Mouse (Mus musculus): ENCODE measurements at regions not wholly inside any gene's neighbourhood (a gene's known extent, or its start where the extent isn't known, plus 50 kb on each side); places are given as distances from the start of the nearest gene placed in this dataset.

DNA sequence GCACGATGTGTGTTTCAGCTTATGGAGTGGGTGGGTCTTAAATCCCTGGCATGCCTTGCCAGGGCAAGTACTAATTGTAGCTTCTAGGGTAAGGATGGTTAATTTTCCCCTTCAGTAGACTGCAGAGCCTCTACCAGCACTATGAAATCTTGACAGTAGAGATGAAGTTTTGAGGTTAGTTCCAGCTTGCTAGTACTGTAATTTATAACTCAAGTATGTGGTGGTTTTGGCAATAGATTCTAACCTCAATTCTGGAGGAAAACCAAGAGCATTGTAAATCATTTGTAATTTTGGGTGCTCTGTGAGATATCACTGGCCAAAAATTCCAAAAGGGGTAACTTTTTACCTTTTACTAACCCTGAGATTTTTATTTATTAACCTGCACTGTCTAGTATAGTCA is 164.3 kb upstream of the Ednrb start:
- no peak for DNase-seq (ENCODE audit: low spot score in 2 of 2)

DNA sequence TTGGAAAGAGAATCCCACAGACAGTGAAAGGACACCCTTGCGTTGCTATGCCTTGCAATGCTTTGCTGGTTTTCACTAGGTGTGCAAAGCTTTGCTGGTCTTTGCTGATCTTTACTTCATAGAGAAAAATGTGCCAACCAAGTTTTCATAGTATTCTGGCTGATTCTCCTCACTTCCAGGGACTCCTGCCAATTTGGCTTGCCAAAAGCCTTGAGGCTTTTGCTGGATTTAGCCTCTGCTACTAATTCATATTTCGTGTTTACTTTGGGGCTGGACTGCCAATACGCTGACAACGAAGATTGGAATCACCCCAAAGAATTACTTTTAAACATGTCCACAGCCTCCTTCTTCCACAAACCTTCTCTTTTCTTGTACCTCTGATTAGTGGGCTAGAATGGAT is 162.2 kb upstream of the Ednrb start:
- DNase-seq (ENCODE audit: low spot score in 2 of 2): no peak

DNA sequence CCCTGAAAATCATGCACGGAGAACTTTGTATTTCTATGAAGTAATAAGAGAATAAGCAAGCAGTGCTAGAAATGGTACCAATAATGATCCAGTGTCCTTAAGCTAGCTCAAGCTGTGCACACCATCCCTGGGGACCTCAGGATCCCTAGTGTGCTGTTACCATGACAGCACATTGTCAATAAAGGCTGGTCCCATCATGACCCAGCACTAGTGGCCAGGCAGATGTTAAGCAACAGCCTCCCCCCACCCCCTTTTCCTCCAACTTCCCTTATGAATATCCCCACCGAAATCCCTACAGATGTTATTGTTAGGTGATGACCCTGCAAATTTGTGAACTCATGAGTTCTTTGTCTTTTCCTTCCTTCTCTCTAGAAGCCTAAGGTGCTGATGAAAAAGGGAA is 160.9 kb upstream of the Ednrb start:
- no peak for DNase-seq (ENCODE audit: low spot score in 2 of 2)

DNA sequence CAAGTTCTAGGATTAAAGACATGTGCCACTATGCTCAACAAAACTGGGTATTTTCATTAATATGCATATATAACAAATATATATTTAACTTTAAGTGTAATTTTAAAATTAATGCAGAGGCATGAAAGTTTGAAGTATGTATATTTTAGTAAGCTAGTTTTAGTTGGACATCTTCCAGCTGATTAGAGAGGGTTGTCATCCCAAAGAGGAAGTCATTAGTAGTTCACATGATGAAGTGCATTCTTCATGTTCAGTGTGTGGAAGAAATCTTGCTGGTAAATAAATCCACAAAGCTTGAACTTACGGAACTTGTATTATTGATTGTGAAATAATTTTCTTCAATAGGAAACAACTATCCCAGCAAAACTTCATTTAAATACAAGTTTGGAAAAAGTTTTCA is 158.2 kb upstream of the Ednrb start:
- DNase-seq (ENCODE audit: low spot score in 2 of 2): no peak

DNA sequence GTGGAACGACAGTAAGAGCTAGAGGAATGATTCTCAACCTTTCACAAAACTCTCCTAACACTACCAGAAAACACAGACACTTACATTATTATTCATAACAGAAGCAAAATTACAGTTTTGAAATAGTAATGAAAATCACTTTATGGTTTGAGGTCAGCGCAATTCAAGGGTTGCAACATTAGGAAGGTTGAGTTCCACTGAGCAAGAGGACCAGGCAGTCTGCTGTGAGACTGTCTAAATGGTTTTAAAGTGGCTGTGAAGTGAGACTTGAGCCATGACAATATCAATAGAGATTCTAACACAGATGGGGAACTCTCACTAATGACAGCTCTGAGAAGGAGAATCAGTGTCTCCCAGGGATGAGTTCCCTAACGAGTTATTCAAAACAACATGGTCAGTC is 146.2 kb upstream of the Ednrb start:
- DNase-seq (ENCODE audit: low spot score in 2 of 2): no peak

DNA sequence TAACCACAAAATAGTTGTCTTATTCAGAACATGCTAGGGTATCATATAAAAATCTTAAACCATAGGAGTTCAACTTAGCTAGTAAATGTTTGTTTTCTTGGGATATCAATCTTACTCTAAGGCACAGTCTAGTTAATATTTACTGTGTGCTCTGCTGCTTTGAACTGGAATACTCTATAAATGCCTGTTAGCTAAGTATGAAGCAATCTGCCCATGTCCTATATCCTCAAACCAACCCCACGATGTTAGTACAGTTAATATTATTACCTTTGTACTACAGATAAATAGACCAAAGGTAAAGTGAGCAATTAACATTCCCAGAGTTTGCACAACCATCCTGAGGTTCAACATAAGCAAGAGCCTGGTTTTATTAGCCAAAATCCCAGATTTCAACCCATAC is 145.7 kb upstream of the Ednrb start:
- DNase-seq (ENCODE audit: low spot score in 2 of 2): no peak

DNA sequence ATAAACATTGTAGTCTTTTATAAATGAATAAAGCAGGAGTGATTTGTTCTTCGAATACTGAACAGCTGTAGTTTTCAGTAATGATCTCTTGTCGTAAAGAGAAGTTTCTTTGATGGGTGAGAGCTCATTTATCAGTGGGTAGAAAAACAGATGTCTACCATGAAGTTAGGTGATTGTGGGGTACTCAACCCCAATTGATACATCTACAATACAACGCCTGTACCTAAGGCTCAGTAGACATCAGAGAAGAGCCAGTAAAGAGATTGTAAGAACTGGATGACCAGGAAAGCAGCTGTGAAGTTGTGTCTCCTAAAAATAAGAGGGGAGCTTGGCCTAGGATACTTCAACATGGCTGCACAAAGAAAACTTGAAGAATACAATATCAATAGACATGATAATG is 143.1 kb upstream of the Ednrb start:
- DNase-seq (ENCODE audit: low spot score in 2 of 2): no peak

DNA sequence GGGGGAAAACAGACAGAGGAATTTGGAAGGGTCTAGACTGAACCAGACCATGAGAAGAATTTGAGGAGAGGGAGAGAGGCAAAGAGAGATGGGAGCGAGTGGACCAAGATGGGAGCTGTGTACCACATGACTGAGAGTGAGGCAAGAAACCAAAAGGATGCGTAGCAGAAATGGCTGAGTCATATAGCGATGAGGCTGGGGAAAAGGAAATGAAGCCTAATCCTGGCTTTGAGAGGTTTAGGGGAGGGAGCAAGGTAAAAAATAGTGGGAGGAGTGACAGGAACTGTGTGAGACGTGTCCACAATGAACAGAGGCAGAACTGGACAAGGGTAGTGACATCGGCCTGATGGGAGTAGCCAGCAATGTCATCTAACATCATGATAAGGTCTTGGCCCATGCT is 140.1 kb upstream of the Ednrb start:
- DNase-seq (ENCODE audit: low spot score in 2 of 2): no peak

DNA sequence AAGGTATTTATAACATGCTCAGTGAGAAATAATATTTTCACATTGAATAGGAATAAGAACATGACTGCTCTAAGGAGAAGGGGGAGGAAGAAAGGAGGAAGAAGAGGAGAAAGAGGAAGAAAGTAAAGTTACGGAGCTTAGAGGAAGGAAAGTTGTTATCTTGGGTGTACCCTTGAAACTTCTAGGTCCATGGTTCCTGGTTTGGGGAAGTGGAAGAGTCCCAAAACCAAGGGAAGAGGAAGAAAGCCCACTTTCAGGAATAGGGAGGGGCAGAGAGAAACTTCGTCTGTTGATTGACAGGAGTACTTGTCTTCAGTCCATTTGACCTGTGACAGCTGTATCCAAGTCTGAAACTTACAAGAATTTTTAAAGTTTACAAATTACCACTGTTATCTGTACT is 134.6 kb upstream of the Ednrb start:
- no peak for DNase-seq (ENCODE audit: low spot score in 2 of 2)

DNA sequence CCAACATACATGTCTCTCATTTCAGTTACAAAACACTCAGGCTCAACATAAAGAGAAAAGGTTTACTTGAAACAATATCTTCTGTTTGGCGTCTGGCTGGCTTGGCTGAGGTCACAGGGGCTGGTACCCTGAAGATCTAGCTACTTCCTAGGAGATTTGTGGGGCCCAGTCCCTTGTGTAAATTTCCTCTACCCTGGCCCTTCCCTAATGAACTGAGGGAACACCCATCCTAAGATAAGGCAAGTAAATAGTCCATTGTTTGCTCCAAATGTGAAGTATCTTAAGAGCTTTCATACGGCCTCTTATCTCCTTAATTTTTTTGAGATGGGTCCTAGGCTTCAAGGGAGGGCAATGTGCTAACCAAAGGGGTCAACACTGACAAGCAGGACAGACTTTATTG is 133.6 kb upstream of the Ednrb start:
- DNase-seq (ENCODE audit: low spot score in 2 of 2): no peak

DNA sequence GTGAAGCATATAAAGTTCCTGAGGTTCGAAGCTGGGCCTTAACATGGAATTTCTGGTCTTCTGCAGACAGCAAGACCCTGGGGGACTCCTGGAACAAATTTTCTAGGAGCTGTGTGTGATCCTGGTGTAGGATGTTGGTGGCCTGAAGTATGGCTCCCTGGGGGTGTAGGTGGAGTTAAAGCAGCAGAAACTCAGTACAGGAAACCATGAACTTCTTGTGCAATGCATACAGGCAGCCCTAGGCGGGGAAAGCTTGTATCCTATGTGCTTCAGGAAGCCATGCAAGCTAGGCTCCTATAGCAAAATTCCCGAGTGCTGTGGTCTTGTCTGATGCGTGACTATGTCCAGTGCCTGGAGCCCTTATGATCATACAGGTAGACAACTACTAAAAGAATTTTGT is 129.8 kb upstream of the Ednrb start:
- DNase-seq (ENCODE audit: low spot score in 2 of 2): no peak

DNA sequence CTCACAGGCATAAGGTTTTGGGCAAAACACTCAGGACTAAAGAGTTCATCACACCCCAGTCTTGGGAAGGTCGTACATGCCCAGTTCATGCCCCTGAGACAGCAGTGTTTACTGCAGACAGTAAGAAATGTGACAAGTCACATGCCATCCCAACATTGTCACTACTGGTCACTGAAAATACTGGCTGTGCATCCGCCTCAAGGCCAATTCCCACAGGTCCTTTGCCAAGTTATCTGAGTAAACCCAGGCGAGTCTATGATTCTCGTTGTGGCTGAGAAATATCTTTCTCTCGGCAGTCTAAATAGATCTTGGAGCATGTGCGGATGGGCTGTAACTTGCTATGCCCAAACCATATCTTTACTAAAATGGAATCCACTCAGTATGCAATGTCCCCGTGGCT is 128.9 kb upstream of the Ednrb start:
- no peak for DNase-seq (ENCODE audit: low spot score in 2 of 2)

DNA sequence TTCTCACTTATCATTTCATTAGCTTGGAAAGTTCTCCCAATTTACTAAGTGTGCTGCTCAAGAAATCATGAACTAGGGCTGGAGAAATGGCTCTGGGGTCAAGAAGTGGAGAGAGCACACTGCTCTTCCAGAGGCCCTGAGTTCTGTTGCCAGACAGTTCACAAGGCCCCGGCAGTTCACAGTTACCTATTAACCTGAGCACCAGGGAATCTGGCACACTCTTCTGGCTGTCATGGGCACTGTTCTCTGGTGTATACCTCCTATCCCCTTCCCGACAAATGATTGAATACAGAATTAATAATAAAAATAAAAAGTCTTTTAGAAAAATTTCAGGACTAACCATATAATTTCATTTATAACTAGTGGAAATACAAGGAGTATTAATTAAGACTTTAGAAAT is 125.1 kb upstream of the Ednrb start:
- DNase-seq (ENCODE audit: low spot score in 2 of 2): no peak

DNA sequence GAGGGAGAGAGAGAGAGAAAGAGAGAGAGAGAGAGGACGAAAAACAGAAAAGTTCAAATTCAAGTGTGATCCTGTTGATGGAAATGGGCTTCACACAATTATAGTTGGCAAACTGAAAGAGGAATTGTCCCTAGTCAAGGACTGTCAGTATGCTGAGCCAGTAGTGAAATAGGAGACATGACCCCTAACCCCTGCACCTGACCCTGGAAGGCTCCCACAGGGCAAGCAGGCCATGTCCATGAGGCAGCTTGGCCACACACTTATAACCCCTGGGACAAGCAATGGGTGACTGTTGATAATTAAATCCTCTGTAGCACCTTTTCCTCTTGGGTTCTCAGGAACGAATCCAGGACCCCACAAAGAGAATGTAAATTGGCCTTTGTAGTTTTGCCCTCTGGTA is 122.1 kb upstream of the Ednrb start:
- no peak for DNase-seq (ENCODE audit: low spot score in 2 of 2)

DNA sequence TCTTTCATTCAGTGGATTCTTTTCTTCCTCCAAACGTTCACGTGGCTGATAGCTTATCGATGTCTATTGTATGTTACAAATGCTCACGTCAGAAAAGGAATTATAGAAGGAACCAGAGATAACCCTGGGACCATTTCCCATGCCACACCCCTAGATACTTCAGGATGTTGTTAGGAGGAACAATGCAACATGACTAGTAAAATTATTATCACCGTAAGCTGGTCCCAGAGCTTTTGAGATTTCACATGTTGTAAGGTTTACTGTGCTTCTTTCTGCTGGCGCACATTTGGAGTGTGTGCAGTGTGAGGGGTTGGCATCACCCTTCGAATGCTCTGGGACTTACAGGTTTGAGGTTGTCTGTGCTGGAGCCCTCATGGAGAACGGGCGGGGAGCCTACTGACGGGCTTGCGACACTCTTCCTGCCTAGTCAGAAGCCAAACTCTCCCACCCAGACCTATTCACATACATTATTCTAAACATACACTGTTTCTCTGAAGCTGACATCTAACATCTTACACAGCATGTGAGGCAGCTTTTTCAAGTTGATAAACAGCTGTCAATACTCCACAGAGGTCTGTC is 118.2 kb upstream of the Ednrb start:
- DNase-seq (ENCODE audit: low spot score in 2 of 2): no peak

DNA sequence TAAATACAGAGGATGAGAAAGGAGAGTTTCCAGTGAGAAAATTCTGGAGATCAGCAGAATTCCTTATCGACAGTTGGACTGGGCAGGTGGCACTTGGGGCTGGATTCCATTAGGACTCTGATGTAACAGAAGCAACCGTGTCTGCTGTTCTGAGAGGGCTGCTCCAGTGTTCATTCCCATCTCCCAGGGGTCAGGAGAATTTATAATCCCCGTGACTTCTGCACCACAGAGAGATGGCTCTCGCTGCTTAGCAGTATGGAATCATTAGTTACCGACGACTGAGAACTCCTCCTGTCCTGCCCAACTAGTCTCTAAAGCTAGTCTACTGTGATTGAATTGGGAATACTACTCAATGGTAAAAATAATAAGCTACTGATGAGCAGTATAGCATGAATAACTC is 107.7 kb upstream of the Ednrb start:
- DNase-seq (ENCODE audit: low spot score in 2 of 2): no peak

DNA sequence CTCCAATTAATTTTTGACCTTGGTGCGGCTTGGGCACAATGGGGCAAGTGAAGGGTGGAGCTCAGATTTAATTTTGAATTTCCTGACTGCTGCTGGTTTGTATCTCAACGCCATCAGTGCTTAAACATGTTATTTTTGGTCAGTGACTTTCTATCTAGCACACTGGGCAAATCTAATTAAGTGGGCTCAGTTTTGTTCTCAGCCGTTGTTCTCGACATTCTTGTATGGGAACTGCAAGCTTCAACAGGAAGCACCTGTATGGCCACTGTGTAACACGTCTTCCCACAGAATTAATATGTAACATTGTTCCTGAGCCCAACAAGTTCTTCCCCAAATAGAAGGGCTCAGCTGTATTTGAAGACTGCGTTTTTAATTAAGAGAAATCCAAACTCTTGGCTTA is 105.7 kb upstream of the Ednrb start:
- DNase-seq (ENCODE audit: low spot score in 2 of 2): no peak

DNA sequence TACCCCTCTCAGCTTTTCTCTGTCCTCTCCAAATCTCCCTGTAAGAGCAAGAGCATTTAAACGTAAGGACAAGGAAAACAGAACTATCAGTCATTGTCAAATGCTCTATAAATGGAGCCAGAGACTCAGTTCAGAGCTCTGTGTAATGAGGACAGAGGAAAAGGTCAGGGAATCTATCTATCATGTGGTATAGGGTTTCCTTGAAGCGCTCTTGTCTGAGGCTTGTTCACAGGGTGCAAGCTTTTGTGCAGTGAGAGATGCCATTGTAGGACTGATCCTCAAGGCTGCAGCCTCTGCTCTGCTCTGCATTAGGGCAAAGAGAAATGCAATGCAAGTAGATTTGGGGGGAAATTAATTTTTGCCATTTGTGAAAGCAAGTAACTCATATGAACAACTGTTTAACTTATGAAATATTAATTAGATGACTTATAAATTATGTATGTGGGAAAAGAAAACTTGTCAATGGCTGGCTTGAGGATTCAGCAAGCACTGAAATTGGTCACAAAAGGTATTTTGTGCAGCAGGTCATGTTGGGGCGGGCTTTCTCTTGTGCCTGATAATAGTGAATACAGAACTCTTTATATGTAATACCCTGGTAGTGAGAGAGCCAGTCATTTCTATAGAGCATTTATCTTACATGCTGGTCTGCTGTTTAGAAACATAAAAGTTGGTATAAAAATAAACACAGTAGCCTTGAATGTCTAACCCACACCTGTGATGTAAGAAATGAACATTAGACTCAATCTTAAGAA is 104.0 kb upstream of the Ednrb start:
- DNase-seq (ENCODE audit: low spot score in 2 of 2): no peak

DNA sequence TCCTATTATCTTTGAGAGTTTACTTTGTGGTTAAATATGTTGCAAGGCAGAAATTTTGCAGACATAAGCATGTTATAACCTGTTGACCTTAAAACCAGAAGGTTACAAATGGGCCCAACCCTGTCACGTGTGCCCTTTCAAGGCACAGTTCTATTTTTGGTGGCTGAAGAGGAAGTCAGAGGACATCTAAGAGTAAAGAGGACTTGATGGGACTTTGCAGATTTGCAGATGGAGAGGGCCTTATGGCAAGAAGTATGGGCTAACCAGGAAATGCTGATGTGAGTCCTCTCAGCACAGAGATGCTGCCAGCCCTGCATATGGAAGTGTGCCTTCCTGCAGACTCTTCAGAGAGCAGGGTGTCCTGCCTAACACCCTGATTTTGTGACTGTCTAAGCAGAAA is 101.6 kb upstream of the Ednrb start:
- DNase-seq (ENCODE audit: low spot score in 2 of 2): no peak

DNA sequence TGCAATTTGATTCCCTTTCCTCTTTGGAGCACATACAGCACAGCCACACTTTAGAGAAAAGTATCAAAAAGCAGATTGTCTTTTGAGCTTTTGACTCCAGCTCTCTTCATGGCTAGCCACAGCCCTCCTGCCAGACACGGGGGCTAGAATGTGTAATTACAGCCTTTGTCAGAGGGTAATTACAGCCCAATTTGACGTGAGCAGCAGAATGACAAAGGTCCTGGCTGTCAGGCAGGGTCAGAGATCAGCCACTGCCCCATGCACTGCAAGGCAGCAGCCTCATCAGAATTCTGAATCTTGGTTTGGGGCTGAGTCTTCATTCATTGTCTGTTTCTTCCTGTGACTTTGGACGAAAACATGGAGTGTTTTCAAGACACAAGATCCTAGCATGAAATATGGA is 95.7 kb upstream of the Ednrb start:
- DNase-seq (ENCODE audit: low spot score in 2 of 2): no peak

DNA sequence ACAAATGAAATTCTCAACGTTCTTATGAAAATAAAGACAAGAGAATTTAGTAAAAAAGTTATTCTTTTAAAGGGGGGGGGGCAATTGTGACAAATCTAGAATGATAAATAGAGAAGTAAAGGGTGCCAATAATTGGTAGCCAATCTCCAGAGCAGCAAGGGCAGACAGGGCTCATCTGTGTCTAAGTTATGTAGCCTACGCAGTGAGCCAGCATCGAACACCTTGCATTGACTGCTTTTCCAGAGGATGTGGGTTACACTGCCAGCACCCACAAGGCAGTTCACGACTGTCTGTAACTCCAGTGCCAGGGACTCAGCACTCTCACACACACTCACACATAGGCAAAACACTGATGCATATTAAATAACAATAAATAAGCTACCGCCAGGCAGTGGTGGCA is 94.7 kb upstream of the Ednrb start:
- DNase-seq (ENCODE audit: low spot score in 2 of 2): no peak

DNA sequence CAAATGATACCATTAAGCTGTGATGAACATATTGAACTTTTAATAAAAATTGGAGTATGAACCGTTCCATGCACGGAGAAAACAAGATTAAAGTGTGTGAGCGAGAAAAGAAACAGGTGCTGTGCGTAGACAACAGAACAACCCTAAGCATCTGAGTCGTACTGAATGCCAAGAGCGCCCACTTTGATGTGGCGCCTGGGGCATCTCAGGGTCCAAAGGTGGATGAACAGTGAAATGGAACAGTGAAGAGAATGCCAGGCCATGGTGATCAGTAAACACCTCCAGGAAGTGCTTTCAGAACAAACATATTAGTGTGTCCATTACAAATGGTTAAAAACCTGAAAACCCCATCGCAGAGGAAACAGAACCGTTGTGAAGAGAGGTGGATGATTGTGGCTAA is 94.0 kb upstream of the Ednrb start:
- no peak for DNase-seq (ENCODE audit: low spot score in 2 of 2)

DNA sequence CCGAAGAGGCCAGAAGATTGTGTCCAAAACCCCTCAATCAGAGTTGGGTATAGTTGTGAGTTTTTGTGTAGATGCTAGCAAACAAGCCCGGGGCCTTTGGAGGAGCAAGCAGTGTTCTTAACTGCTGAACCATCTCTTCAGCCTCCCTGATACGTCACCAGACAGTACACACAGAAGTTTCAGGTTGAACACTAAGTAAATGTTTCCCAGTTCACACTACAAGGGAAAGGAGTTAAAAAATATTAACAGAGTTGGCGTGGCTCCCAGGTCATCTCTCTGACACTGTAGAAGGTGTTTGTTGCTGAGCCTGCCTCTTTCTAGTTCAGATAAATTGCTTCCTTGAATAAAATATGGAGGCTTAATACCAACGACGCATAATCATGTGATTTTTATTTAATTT is 93.5 kb upstream of the Ednrb start:
- no peak for DNase-seq (ENCODE audit: low spot score in 2 of 2)

DNA sequence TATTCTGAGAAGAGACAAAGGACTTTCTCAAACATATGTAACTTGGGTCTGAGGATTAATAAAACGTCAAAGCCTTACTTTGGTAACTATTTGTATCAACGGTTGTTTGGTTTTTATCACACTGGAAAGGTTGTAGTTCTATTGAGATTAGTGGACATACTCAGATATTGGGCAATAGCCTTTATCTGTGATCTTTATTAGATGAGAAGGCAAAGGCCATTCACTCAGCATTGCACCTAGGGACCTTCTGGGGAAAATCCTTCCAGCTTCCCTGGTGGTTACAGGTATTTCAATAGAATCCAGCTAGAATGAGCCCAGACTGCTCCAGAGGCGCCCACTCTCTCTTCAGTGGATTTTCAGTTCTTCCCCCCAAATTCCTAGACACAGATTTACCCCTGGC is 89.6 kb upstream of the Ednrb start:
- no peak for DNase-seq (ENCODE audit: low spot score in 2 of 2)
